Mouse (Mus musculus): ENCODE results near the gene Coa7. TPM values are rescaled to one million over a fixed set of nuclear protein-coding genes. Genes with fewer than 3 reads are reported as not detected.
A peak's percentile ranks its signal among the peaks of the same experiment; 100 is the strongest.

Gene Coa7
- polyA plus RNA-seq, 2 experiments: 9.3 to 29.1 TPM

GRCm38 (mm10) chr4:108387106-108387505 lies 59.2 kb downstream of the Coa7 start:
- H3K9ac ChIP-seq (replicated peaks): no peak overlapping the region
- no peaks in the 10 kb centered on the region for H3K9me3 ChIP-seq (ENCODE audit: control insufficient read depth, low read length)
- no peaks in the 10 kb centered on the region for H3K36me3 ChIP-seq (replicated peaks; ENCODE audit: control insufficient read depth, insufficient read depth, low read depth)
- 30% methylated on average over 4 of the region's 4 CpGs for WGBS (ENCODE audit: insufficient replicate concordance)
- H3K4me3 ChIP-seq (ENCODE audit: insufficient read depth in 1 of 2, low read depth in 2 of 2, low read length in 2 of 2): no peak overlapping the region
- peaks cover 23% of the 10 kb centered on the region for H3K27me3 ChIP-seq (ENCODE audit: control insufficient read depth, insufficient read depth, low read length)
- no peak for ATAC-seq (ENCODE audit: insufficient read depth)
- H3K4me2 ChIP-seq (ENCODE audit: low read depth): no peak overlapping the region
- no peak for DNase-seq (ENCODE audit: low read depth in 3 of 3, low spot score in 3 of 3)
- peaks cover 0 to 10% of the 10 kb centered on the region in 2 experiments; a peak in 2 of 4 replicates for H3K4me1 ChIP-seq (replicated peaks; ENCODE audit: control insufficient read depth in 2 of 2, insufficient read depth in 2 of 2, low read length in 1 of 2)
- H3K27ac ChIP-seq: no peak overlapping the region
- no peak for TF ChIP-seq CTCF (IDR thresholded peaks at IDR 0.05; ENCODE audit: low read depth)
- TF ChIP-seq EP300 (IDR thresholded peaks at IDR 0.05; ENCODE audit: low read depth): no peak

DNA sequence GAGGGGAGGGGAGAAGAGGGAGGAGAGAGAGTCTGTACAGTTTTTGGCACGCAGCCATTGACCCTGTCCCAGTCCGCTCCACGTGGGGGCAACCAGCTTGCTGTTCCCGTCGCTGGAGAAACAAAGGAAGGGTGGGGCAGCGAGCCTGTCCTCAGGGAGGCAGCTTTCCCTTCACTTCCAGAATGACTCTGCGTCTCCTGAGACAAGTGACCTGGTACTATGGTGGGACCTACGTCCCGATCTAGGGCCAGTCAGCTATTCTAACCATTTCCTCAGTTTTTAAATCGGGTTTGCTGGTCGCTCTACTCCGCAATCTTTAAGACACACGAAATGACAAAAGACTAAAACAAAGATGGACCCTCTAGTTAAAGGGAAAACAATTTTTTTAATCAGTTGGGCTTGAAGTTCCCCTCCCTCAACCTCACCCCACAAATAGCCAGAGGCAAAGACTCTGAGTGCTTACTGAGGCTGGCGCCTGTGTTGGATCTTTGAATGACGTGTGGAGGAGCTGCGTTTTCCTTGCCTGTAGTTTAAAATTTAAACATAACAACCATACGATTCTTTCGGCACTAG lies 59.8 kb downstream of the Coa7 start:
- TF ChIP-seq EP300 (IDR thresholded peaks at IDR 0.05; ENCODE audit: low read depth): no peak
- TF ChIP-seq CTCF (IDR thresholded peaks at IDR 0.05; ENCODE audit: low read depth): no peak
- ATAC-seq (ENCODE audit: insufficient read depth) (peak; percentile 26; the same call in 1 of the 2 replicates), DNase-seq (ENCODE audit: low read depth in 3 of 3, low spot score in 3 of 3) (no peak)
- 7% methylated on average over 18 of the region's 18 CpGs for WGBS (ENCODE audit: insufficient replicate concordance)
- Histone ChIP-seq H3K9me3 (ENCODE audit: control insufficient read depth, low read length) (no peaks in the 10 kb centered on the region), H3K4me1 (replicated peaks; ENCODE audit: control insufficient read depth in 2 of 2, insufficient read depth in 2 of 2, low read length in 1 of 2) (peaks cover 0 to 13% of the 10 kb centered on the region in 2 experiments; a peak in 2 of 4 replicates), H3K27me3 (ENCODE audit: control insufficient read depth, insufficient read depth, low read length) (peaks cover 17% of the 10 kb centered on the region), H3K36me3 (replicated peaks; ENCODE audit: control insufficient read depth, insufficient read depth, low read depth) (no peaks in the 10 kb centered on the region), H3K9ac (replicated peaks) (peak overlapping the region; percentile 31), H3K4me2 (ENCODE audit: low read depth) (peak overlapping the region; percentile 58), H3K27ac (no peak overlapping the region), H3K4me3 (ENCODE audit: insufficient read depth in 1 of 2, low read depth in 2 of 2, low read length in 2 of 2) (peak overlapping the region; percentile 32 to 46)

DNA sequence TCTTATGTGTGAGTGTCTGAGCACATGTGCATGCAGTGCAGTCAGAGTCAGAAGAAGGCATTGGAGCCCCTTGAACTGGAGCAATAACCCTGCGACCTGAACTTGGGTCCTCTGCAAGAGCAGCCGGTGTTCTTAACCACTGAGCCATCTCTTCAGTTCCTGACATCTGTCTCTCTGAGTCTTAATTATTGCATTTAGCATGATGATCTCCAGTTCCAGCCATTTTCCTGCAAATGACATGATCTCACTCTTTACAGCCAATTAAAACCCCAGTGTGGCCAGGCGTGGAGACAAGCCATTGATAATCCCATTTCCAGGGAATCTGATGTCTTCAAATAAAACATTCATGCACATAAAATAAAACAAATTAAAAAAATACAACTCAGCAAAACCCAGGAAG lies 60.8 kb downstream of the Coa7 start:
- Histone ChIP-seq H3K4me1 (replicated peaks; ENCODE audit: control insufficient read depth in 2 of 2, insufficient read depth in 2 of 2, low read length in 1 of 2) (peaks cover 0 to 13% of the 10 kb centered on the region in 2 experiments; a peak in 2 of 4 replicates), H3K4me3 (ENCODE audit: insufficient read depth in 1 of 2, low read depth in 2 of 2, low read length in 2 of 2) (no peak overlapping the region), H3K9ac (replicated peaks) (no peak overlapping the region), H3K4me2 (ENCODE audit: low read depth) (no peak overlapping the region), H3K9me3 (ENCODE audit: control insufficient read depth, low read length) (no peaks in the 10 kb centered on the region), H3K27ac (no peak overlapping the region), H3K36me3 (replicated peaks; ENCODE audit: control insufficient read depth, insufficient read depth, low read depth) (no peaks in the 10 kb centered on the region), H3K27me3 (ENCODE audit: control insufficient read depth, insufficient read depth, low read length) (peaks cover 7% of the 10 kb centered on the region)
- 58% methylated on average over 3 of the region's 3 CpGs for WGBS (ENCODE audit: insufficient replicate concordance)
- DNase-seq (ENCODE audit: low read depth in 3 of 3, low spot score in 3 of 3) (no peak), ATAC-seq (ENCODE audit: insufficient read depth) (no peak)
- TF ChIP-seq CTCF (IDR thresholded peaks at IDR 0.05; ENCODE audit: low read depth) (no peak), EP300 (IDR thresholded peaks at IDR 0.05; ENCODE audit: low read depth) (no peak)

DNA sequence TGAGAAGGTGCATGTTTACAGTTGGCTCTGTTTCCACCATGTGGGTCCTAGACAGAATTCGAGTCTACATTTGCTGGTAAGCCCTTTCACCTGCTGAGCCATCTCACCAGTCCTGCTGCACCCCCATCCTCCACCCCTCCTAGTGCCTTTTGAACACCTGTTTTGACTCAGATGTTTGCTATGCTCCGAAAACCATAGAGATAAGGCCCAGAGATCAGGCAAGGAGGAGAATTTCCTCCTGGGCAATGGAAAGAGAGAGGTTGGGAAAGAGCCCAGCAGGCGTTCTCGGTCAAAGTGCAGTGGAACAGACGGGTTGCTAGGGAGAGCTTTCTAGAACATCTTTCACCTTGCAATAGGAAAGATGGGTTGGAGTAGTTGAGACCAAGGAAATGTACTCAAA lies 63.2 kb downstream of the Coa7 start:
- Histone ChIP-seq H3K27ac (no peak overlapping the region), H3K4me1 (replicated peaks; ENCODE audit: control insufficient read depth in 2 of 2, insufficient read depth in 2 of 2, low read length in 1 of 2) (peaks cover 0 to 13% of the 10 kb centered on the region in 2 experiments; a peak in 2 of 4 replicates), H3K36me3 (replicated peaks; ENCODE audit: control insufficient read depth, insufficient read depth, low read depth) (no peaks in the 10 kb centered on the region), H3K4me3 (ENCODE audit: insufficient read depth in 1 of 2, low read depth in 2 of 2, low read length in 2 of 2) (no peak overlapping the region), H3K9me3 (ENCODE audit: control insufficient read depth, low read length) (no peaks in the 10 kb centered on the region), H3K9ac (replicated peaks) (no peak overlapping the region), H3K4me2 (ENCODE audit: low read depth) (no peak overlapping the region), H3K27me3 (ENCODE audit: control insufficient read depth, insufficient read depth, low read length) (no peaks in the 10 kb centered on the region; the same call in 1 of the 2 replicates)
- DNase-seq (ENCODE audit: low read depth in 3 of 3, low spot score in 3 of 3) (no peak), ATAC-seq (ENCODE audit: insufficient read depth) (no peak)
- 56% methylated on average over 5 of the region's 5 CpGs for WGBS (ENCODE audit: insufficient replicate concordance)
- TF ChIP-seq CTCF (IDR thresholded peaks at IDR 0.05; ENCODE audit: low read depth): no peak
- no peak for TF ChIP-seq EP300 (IDR thresholded peaks at IDR 0.05; ENCODE audit: low read depth)

Other genes with a start within 250 kb of the Coa7 start
- 0.66 and 0.69 TPM in 2 replicates for gene Podn, start 231.7 kb upstream of the Coa7 start, polyA plus RNA-seq (2012; rRNA removed)
- 0.18 and 0.25 TPM in 2 replicates for gene Podn, start 231.7 kb upstream of the Coa7 start, polyA plus RNA-seq (2014; fragmentation: Nextera tagmentation; extraction: Ambion mirVana)
- gene Scp2, start 183.1 kb upstream of the Coa7 start, polyA plus RNA-seq (2012; rRNA removed): 118 and 195 TPM in 2 replicates
- gene Scp2, start 183.1 kb upstream of the Coa7 start, polyA plus RNA-seq (2014; fragmentation: Nextera tagmentation; extraction: Ambion mirVana): 311 and 314 TPM in 2 replicates
- 10.1 and 11.1 TPM in 2 replicates for gene Echdc2, start 162.7 kb upstream of the Coa7 start, polyA plus RNA-seq (2012; rRNA removed)
- 12.7 and 13.5 TPM in 2 replicates for gene Echdc2, start 162.7 kb upstream of the Coa7 start, polyA plus RNA-seq (2014; fragmentation: Nextera tagmentation; extraction: Ambion mirVana)
- gene Zyg11a, start 110.1 kb upstream of the Coa7 start, polyA plus RNA-seq (2012; rRNA removed): 0.45 and 0.47 TPM in 2 replicates
- 0.14 and 0.25 TPM in 2 replicates for gene Zyg11a, start 110.1 kb upstream of the Coa7 start, polyA plus RNA-seq (2014; fragmentation: Nextera tagmentation; extraction: Ambion mirVana)
- gene Zyg11b, start 27.0 kb upstream of the Coa7 start, polyA plus RNA-seq (2012; rRNA removed): 1.6 and 2.2 TPM in 2 replicates
- gene Zyg11b, start 27.0 kb upstream of the Coa7 start, polyA plus RNA-seq (2014; fragmentation: Nextera tagmentation; extraction: Ambion mirVana): 2.3 and 3.2 TPM in 2 replicates
- gene Shisal2a, start 55.2 kb downstream of the Coa7 start, polyA plus RNA-seq (2012; rRNA removed): 0.14 and 0.20 TPM in 2 replicates
- gene Shisal2a, start 55.2 kb downstream of the Coa7 start, polyA plus RNA-seq (2014; fragmentation: Nextera tagmentation; extraction: Ambion mirVana): 0.29 TPM in 1 of 2 replicates, not detected in the other
- 5.8 and 6.6 TPM in 2 replicates for gene Gpx7, start 78.8 kb downstream of the Coa7 start, polyA plus RNA-seq (2012; rRNA removed)
- 7.6 and 8.2 TPM in 2 replicates for gene Gpx7, start 78.8 kb downstream of the Coa7 start, polyA plus RNA-seq (2014; fragmentation: Nextera tagmentation; extraction: Ambion mirVana)
- 22.3 and 29.7 TPM in 2 replicates for gene Tut4, start 131.3 kb downstream of the Coa7 start, polyA plus RNA-seq (2012; rRNA removed)
- gene Tut4, start 131.3 kb downstream of the Coa7 start, polyA plus RNA-seq (2014; fragmentation: Nextera tagmentation; extraction: Ambion mirVana): 11.3 and 11.7 TPM in 2 replicates